ENCODE assay signal across 8 mouse cellular contexts in genomic region chr13:67463506-67464185, GRCm38 (mm10). TPM values are rescaled to one million over a fixed set of nuclear protein-coding genes. Genes with fewer than 3 reads are reported as not detected.
DNase-seq lines count a peak whose midpoint lies in the region; ATAC-seq and TF ChIP-seq lines count a peak whose summit lies in the region.
"Not testable (repeated sequence)": the region's sequence is repeated elsewhere in the genome, so short reads cannot be mapped to it uniquely, and the experiment has no call there.
"Had no signal": no experiment of that assay in that cellular context is flagged by ENCODE, and none has a peak within 500 bp of the region (broad histone marks: within the 10 kb centered on the region; RNA-seq: fewer than 3 reads in every experiment).

No protein-coding gene starts in this region.

- 76% methylated on average over 3 of the region's 5 CpGs for WGBS in lung, postnatal 0 days

- not testable (repeated sequence) for H3K4me3 ChIP-seq in G1E (ENCODE audit: low read depth, low read length); lung, postnatal 0 days (ENCODE audit: low read depth, low read length)

- DNase-seq in 416B (ENCODE audit: low read depth) = peak; percentile 73
- DNase-seq in G1E (ENCODE audit: low spot score) = peak; percentile 21
- peak; percentile 10 for DNase-seq in lung, postnatal 0 days (ENCODE audit: low spot score)
- peak; percentile 65 for DNase-seq in splenic B cell, adult 2 months (ENCODE audit: low read depth, low spot score)

- peak; percentile 60; the same call in 1 of the 2 replicates for ATAC-seq in G1E (ENCODE audit: extremely low read depth, insufficient number of reproducible peaks, low FRiP score, poor library complexity, severe bottlenecking)
- ATAC-seq in common myeloid progenitor, adult 5-6 weeks (replicated peaks; ENCODE audit: low read depth, poor library complexity, severe bottlenecking) = peak; percentile 100
- ATAC-seq in lung, postnatal 0 days = not testable (repeated sequence)
- peak; percentile 100 for ATAC-seq in megakaryocyte, adult 5-6 weeks (ENCODE audit: poor library complexity, severe bottlenecking)
- ATAC-seq in neutrophil, adult 5-6 weeks (ENCODE audit: extremely low read depth, insufficient number of reproducible peaks, low FRiP score, poor library complexity, severe bottlenecking) = peak; percentile 98

- not testable (repeated sequence) for H3K36me3 ChIP-seq in G1E (replicated peaks); lung, postnatal 0 days (ENCODE audit: insufficient read depth, low read length); splenic B cell, adult 2 months (ENCODE audit: control insufficient read depth, insufficient read depth, low read length, poor library complexity, severe bottlenecking)

- not testable (repeated sequence) for TF ChIP-seq CTCF in G1E (IDR thresholded peaks at IDR 0.05; ENCODE audit: low read depth, low read length); lung, postnatal 0 days (IDR thresholded peaks at IDR 0.05)

- not testable (repeated sequence) for H3K9me3 ChIP-seq in G1E (replicated peaks); lung, postnatal 0 days (ENCODE audit: low read length)

- H3K4me2 ChIP-seq in lung, postnatal 0 days (replicated peaks; ENCODE audit: low read depth, low read length) = not testable (repeated sequence)

- H3K27me3 ChIP-seq in G1E (ENCODE audit: insufficient read depth, low read length); lung, postnatal 0 days (replicated peaks; ENCODE audit: insufficient read depth, low read length); splenic B cell, adult 2 months (ENCODE audit: control insufficient read depth, insufficient read depth, low read length, poor library complexity, severe bottlenecking): not testable (repeated sequence)

- TF ChIP-seq EP300 in lung, postnatal 0 days (IDR thresholded peaks at IDR 0.05) = not testable (repeated sequence)

- H3K4me1 ChIP-seq in G1E (ENCODE audit: insufficient read depth, low read depth, low read length); lung, postnatal 0 days (ENCODE audit: insufficient read depth, low read depth, low read length): not testable (repeated sequence)

- H3K27ac ChIP-seq in lung, postnatal 0 days (ENCODE audit: low read length) = not testable (repeated sequence)

- H3K9ac ChIP-seq in lung, postnatal 0 days (replicated peaks; ENCODE audit: low read depth) = not testable (repeated sequence)

RNA-seq across cellular contexts. Expression of gene Zfp874a, which starts 12.2 kb away (rescaled TPM):
- total RNA-seq in G1E (2014; fragmentation: Nextera tagmentation) = 35.1 and 39.2 TPM in 2 replicates
- 11.3 and 13.2 TPM in 2 replicates for total RNA-seq in G1E (2017)
- polyA plus RNA-seq in G1E (2012) = 0.45 and 0.70 TPM in 2 replicates
- 13.8 and 14.0 TPM in 2 replicates for total RNA-seq in common myeloid progenitor, adult 5-6 weeks (2017)
- polyA plus RNA-seq in lung, postnatal 0 days (2015; fragmentation: Nextera tagmentation; extraction: Ambion mirVana) = 7.9 and 8.8 TPM in 2 replicates
- total RNA-seq in megakaryocyte, adult 5-6 weeks (2015) = 4.1 and 6.9 TPM in 2 replicates
- total RNA-seq in megakaryocyte, adult 5-6 weeks (2017) = 8.6 and 9.2 TPM in 2 replicates
- 21.8 and 22.7 TPM in 2 replicates for total RNA-seq in neutrophil, adult 5-6 weeks (2017)

RNA-seq across cellular contexts. Expression of gene Zfp874b, which starts 20.4 kb away (rescaled TPM):
- total RNA-seq in G1E (2014; fragmentation: Nextera tagmentation) = 32.2 and 37.7 TPM in 2 replicates
- 18.6 and 22.0 TPM in 2 replicates for total RNA-seq in G1E (2017)
- polyA plus RNA-seq in G1E (2012) = 0.63 and 0.69 TPM in 2 replicates
- total RNA-seq in common myeloid progenitor, adult 5-6 weeks (2017) = 10.3 and 15.4 TPM in 2 replicates
- polyA plus RNA-seq in lung, postnatal 0 days (2015; fragmentation: Nextera tagmentation; extraction: Ambion mirVana) = 3.4 and 4.4 TPM in 2 replicates
- total RNA-seq in megakaryocyte, adult 5-6 weeks (2015) = 8.5 and 12.3 TPM in 2 replicates
- 7.5 and 9.0 TPM in 2 replicates for total RNA-seq in megakaryocyte, adult 5-6 weeks (2017)
- 17.6 and 18.2 TPM in 2 replicates for total RNA-seq in neutrophil, adult 5-6 weeks (2017)

RNA-seq across cellular contexts. Expression of gene Zfp58, which starts 36.7 kb away (rescaled TPM):
- total RNA-seq in G1E (2014; fragmentation: Nextera tagmentation) (18.7 and 26.3 TPM in 2 replicates), G1E (2017) (13.6 and 14.2 TPM in 2 replicates)
- polyA plus RNA-seq in G1E (2012) = 0.40 and 0.80 TPM in 2 replicates
- 7.9 and 8.4 TPM in 2 replicates for total RNA-seq in common myeloid progenitor, adult 5-6 weeks (2017)
- 6.5 and 6.8 TPM in 2 replicates for polyA plus RNA-seq in lung, postnatal 0 days (2015; fragmentation: Nextera tagmentation; extraction: Ambion mirVana)
- total RNA-seq in megakaryocyte, adult 5-6 weeks (2015) = 6.5 and 8.7 TPM in 2 replicates
- total RNA-seq in megakaryocyte, adult 5-6 weeks (2017) = 7.2 and 11.0 TPM in 2 replicates
- total RNA-seq in neutrophil, adult 5-6 weeks (2017) = 14.0 and 15.1 TPM in 2 replicates

RNA-seq across cellular contexts. Expression of gene Zfp459, which starts 42.4 kb away (rescaled TPM):
- not detected in 2 replicates for total RNA-seq in G1E (2014; fragmentation: Nextera tagmentation)
- total RNA-seq in G1E (2017) = 0.05 and 0.06 TPM in 2 replicates
- not detected in 2 replicates for polyA plus RNA-seq in G1E (2012)
- total RNA-seq in common myeloid progenitor, adult 5-6 weeks (2017) = 1.2 and 6.1 TPM in 2 replicates
- polyA plus RNA-seq in lung, postnatal 0 days (2015; fragmentation: Nextera tagmentation; extraction: Ambion mirVana) = 0.35 and 0.55 TPM in 2 replicates
- total RNA-seq in megakaryocyte, adult 5-6 weeks (2015) = 0.30 and 1.5 TPM in 2 replicates
- 0.11 and 1.1 TPM in 2 replicates for total RNA-seq in megakaryocyte, adult 5-6 weeks (2017)
- 1.7 and 4.2 TPM in 2 replicates for total RNA-seq in neutrophil, adult 5-6 weeks (2017)
- polyA plus RNA-seq: C2C12 had no signal

Comparison
In these comparisons a context has a peak if more than half of its experiments do, and no peak if none do; other contexts are left out.
1. DNase-seq: peak in every context shown above with its lines; median percentile 73 in 416B; 65 in splenic B cell, adult 2 months; 21 in G1E; 10 in lung, postnatal 0 days.